Mouse (Mus musculus): ENCODE data around the gene Tulp3.

Gene Tulp3

GRCm38 (mm10) chr6:128358999-128359398 is 3.3 kb upstream of the Tulp3 start:
- peak; percentile 79 for DNase-seq (ENCODE audit: low read depth, low spot score)

DNA sequence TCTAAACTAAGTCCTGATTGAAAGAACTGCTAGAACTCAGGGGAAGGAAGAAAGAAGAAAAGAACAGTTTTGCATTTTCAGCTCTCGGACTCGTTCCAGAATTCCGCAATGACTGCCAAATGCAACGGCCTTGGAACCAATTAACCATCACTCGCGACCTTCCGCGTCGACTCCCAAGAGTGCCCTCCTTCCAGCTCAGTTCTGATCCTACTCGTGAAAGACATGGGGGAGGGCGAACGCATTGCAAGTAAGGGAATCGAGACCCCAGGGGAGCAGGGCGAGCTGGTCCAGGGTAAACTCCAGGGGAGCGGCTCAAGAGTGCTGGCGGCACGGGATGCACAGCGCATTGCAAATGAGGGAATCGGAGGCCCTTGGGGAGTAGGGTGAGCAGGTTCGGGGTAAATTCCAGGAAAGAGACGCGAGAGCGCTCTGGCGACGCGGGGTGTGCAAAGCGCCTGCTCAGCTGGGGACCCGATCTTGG is 410 bp downstream of the Tulp3 start:
- peak; percentile 85 for DNase-seq (ENCODE audit: low read depth, low spot score)

DNA sequence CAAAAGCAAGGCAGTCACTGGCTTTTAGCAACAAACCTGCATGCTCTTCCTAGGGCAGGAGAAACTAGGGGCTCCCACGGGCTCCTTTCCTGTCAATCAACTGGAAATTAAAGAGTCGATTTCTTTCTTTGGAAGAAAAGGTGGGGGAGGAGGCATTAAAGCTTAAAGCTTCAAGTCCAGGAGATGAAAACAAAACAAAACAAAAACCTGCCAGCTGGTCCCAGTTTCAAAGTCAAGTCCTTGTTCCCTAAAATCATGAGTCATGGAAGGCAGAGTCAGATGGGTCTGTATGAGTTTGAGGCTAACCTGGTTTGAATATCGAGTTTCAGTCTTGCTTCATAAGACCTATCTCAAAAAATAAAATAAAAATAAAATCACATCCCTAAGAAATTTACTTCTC is 1.5 kb downstream of the Tulp3 start:
- DNase-seq (ENCODE audit: low read depth, low spot score), result no peak

- DNase-seq (ENCODE audit: low read depth, low spot score), result no peak
Observed at GRCm38 (mm10) chr6:128349711-128350110, 5.9 kb downstream of the Tulp3 start.

DNA sequence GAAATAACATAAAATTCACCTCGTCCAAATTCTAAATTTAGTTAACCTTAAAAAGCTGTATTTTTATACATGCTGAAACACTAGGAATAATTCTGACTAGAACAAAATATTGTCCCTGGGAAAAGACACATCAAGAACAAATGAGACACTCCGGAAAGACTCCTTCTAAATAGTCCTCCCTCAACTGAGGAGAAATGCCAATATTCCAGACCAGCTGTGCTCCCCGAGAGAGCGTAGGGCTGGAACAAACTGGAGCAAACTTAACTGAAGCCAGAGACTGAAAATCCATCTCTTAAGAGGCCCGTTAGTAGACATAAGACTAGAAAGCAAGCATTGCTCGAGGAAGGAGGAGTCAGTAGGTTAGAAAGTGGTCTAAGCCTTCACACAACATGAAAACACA is 8.9 kb downstream of the Tulp3 start:
- DNase-seq (ENCODE audit: low read depth, low spot score), result no peak

- no peak for DNase-seq (ENCODE audit: low read depth, low spot score)
Observed at GRCm38 (mm10) chr6:128345623-128346022, 10.0 kb downstream of the Tulp3 start.

DNA sequence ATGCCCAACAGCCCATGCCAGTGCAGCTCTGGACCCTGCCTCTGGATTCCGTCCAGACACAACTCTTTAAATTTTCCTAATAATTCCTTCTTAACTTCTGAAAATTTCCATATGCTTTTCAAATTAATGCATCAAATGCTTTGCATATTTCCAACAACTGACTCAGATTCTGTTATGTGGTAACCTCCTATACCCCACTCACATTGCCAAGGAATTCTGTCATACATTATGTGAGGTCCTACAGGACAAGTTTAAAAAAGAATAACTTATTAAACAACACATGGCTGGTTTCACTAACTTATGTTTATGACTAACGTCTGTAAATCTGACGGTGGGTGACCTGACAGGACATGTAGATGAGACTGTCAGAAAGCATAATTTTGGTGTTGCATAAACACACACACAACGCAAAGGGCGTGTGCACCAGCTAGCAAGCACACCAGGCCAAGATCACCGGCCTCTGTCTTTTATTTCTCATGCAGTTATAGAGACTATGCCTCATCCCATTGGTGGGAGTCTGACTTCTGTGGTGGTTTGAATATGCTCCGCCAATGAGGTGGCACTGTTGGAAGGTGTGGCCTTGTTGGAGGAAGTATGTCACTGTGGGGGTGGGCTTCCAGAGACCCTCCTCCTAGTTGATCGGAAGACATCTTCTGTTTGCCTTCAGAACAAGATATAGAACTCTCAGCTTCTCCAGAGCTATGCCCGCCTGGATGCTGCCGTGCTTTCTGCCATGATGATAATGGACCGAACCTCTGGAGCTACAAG is 13.5 kb downstream of the Tulp3 start:
- peak; percentile 83 for DNase-seq (ENCODE audit: low read depth, low spot score)

DNA sequence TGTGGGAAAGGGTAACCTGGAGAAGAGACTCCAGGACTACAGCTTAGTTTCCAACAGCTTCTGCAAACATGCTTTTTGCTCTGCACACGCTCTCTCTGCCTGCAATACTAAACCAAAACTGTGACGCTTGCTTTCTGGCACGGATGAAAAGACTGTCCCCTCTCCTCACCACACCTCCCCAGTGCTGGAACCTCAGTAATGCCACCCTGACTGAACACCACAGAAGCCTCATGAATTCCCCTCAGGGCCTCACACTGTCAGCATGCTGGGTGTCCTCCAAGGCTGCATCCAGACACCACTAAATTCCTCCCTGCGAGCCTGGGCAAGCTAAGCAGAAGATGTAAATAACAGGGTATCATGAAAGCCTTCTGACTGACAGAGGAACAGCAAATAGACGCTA is 16.8 kb downstream of the Tulp3 start:
- no peak for DNase-seq (ENCODE audit: low read depth, low spot score)

DNA sequence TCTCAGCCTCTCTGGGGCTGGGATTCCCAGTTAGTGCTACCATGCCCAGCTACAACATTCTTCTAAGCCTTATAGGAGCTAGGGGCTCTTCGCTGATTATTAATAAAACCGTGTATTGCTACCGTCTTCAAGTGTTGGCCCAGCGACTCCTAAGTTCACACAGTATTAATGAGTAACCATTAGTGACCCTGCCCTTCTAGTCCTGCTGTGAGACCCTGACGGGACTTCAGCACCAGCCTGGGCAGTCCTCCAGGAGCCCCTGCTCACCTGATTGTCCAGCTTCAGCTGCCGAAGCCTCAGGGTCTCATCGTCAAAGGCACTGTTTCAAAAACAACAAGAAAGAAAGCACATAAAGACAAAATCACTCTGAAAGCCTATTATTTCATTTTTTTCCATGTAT is 18.2 kb downstream of the Tulp3 start:
- no peak for DNase-seq (ENCODE audit: low read depth, low spot score)

DNA sequence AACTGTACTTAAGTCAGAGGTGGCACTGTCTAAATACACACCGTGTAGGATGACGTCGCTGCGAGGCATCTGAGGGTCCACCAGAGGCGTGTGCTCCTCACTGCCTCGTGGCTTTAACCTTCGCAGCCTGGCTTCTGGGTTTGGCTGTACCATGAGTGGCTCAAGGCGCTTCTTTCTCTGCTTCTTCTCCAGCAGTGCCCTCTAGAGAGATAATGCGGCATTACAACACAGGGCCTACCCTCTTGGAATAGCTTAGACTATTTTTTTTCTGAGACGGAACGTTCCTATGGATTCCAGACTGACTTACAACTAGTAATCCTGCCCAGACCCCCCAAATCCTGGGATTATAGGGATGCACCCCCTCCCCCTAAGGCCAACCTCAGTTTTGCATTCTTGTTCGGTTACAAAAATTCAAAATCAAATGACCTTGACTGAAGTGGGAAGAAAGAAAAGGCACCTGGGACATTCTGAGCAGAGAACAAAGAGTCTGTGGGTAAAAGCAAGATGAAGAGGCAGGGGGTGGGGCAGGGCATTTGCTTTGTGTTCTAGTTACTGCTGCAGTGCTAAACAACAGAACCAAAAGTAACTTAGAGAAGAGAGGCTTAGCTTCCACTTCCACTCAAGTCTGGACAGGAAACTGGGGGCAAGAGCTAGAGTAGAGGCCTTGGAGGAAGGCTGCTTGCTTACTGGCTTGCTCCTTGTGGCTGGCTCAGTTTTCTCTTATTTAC is 21.1 kb downstream of the Tulp3 start:
- DNase-seq (ENCODE audit: low read depth, low spot score), result peak; percentile 96

DNA sequence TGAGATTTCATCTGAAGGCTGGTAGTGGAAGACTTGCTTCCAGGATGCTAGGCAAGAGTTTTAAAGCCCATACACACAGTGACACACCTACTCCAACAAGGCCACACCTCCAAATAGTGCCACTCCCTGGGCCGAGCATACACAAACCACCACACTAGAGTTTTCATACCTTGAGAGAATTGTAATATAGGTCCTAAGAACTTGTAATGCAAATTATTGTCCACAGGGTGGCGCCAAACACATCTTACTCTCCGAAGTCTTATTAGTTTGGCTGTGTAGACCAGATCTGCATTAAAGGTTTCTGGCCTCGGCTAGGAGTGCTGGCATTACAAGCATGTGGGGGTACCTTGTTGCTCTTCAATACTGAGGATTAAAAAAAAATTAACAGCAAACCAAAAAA is 37.3 kb downstream of the Tulp3 start:
- peak; percentile 81 for DNase-seq (ENCODE audit: low read depth, low spot score)

DNA sequence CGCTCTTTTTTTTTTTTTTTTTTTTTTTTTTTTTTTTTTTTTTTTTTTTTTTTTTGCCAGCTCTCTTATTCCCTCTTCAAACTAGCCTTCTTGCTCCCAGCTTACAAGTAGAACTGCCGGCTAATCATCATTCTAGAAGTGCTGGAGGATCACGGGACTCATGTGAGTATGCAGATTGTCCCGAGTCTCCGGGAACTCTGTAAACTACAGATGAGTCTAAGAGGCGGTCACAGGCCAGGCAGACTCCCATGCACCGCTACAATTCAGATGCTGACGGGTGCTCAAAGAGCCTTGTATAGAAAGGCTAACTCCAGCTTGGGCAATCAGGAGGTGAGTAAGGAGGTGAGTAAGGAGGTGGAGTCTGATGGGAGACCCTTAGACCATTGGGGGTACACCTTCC is 40.1 kb downstream of the Tulp3 start:
- peak; percentile 53 for DNase-seq (ENCODE audit: low read depth, low spot score)

DNA sequence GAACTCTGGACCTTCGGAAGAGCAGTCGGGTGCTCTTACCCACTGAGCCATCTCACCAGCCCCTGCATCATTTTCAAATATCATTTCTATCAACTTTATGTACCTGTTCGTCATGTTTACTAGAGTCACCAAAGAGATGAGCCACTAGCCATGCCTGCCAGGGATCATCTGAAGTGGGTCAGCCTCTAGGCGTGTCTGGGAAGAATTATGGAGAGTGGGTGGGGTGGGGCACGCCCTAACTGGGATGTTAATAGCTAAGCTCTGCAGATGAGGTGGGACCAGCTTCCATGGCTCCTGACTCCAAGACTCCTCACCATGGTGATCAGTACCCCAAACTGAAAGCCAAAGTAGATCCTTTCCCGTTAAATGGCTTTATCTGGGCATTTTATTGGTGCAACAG is 40.9 kb downstream of the Tulp3 start:
- peak; percentile 59 for DNase-seq (ENCODE audit: low read depth, low spot score)

- DNase-seq (ENCODE audit: low read depth, low spot score), result peak; percentile 85
Observed at GRCm38 (mm10) chr6:128308311-128308710, 47.3 kb downstream of the Tulp3 start.

- DNase-seq (ENCODE audit: low read depth, low spot score), result no peak
Observed at GRCm38 (mm10) chr6:128304801-128305200, 50.9 kb downstream of the Tulp3 start.

DNA sequence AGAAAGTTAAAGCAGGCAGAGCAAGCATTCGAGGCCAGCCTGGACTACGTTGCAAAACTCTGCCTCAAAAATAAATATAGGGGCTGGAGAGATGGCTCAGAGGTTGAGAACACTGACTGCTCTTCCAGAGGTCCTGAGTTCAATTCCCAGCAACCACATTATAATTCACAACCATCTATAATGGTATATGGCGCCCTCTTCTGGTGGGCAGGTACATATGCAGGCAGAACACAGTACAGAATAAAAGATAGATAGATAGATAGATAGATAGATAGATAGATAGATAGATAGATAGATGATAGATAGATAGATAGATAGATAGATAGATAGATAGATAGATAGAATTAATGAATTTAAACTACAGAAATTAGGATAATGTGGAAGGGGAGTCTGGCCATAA is 53.0 kb downstream of the Tulp3 start:
- DNase-seq (ENCODE audit: low read depth, low spot score), result peak; percentile 46

GRCm38 (mm10) chr6:128301891-128302290 is 53.8 kb downstream of the Tulp3 start:
- peak; percentile 89 for DNase-seq (ENCODE audit: low read depth, low spot score)

- DNase-seq (ENCODE audit: low read depth, low spot score), result no peak
Observed at GRCm38 (mm10) chr6:128301458-128301857, 54.2 kb downstream of the Tulp3 start.

DNA sequence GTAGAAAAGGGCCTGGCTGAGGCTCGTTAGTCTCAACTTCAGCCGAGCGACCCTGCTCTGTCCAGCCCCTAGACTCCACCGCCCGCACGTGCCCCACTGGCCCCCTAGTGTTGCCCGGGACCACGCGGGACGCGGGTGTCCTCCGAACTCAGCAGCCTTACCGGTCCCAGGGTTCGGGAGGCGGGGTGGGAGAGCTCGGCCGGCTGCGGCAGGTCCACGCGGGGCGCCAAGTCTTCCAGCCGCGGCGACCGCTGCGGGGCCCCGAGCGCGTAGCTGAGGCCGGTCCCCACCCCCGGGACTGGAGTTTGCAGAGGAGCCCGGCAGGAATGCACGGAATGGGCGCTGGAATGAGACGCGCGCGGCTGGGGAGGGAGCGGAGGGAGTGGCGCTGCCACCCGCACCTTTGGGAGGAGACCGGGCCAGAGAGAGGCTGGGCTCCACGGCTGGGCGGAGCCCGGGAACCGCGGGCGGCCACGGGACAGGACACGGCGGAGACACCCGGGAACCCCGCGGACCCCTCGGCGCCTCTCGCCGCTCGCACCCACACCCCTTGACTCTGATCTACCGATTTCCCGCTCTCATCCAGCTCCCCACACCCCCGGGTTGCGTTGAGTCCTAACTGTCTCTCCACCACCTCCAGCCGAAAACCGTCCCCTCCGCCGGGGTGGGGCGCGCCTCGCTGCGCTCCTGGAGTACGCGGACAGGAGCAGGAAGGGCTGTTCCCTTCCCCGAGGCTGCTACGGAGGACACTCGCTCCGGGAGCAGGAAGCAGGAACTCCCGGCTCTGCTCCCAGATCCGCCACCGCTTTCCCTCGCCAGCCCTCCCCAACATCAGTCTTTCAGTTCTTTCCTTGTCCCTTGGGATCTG is 55.3 kb downstream of the Tulp3 start, which contains the start of gene Tead4:
TSS of gene Tead4 (minus strand) at position 690 of the 868 bp plus-strand sequence.
- peak; percentile 88 for DNase-seq (ENCODE audit: low read depth, low spot score)

- peak; percentile 67 for DNase-seq (ENCODE audit: low read depth, low spot score)
Observed at GRCm38 (mm10) chr6:128299292-128300133, 56.1 kb downstream of the Tulp3 start.

- DNase-seq (ENCODE audit: low read depth, low spot score), result no peak
Observed at GRCm38 (mm10) chr6:128298246-128298645, 57.4 kb downstream of the Tulp3 start.

Data from R1 (cell line).